Mouse (Mus musculus) kidney, adult 8-10 months (tissue): ENCODE results near the gene Gm44502.
A peak's percentile ranks its signal among the peaks of the same experiment; 100 is the strongest.
"Not testable (repeated sequence)": the region's sequence is repeated elsewhere in the genome, so short reads cannot be mapped to it uniquely, and the experiment has no call there.

Experiments
- DNase-seq, 2 experiments: peaks; one replicate each; pipeline ENCODE4 v3.0.0; 2022

The Gm44502 gene

GRCm38 (mm10) chr15:89452906-89453864 is 23.7 kb upstream of the Gm44502 start:
- DNase-seq = peak; percentile 29 to 68

- DNase-seq = no peak
Measured at GRCm38 (mm10) chr15:89442486-89443070, 13.1 kb upstream of the Gm44502 start.

DNA sequence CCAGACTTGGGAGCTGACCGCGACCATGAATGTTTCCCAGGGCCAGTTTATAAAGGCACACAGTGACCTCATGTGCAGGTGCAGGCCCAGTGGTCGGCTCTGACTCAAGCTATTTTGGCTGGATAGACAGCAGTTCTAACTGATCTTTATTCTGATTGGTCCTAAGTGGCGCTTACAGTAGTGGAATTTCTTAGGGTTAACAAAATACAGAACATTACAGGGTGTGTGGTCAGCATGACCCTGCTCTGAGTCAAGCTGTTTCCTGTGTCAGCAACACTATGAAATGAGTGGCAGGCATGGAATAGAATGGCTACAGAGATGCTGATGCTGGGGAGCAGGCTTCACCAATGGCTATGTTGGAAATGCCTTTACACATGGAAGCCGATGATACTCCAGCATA is 6.4 kb upstream of the Gm44502 start:
- DNase-seq = no peak

DNA sequence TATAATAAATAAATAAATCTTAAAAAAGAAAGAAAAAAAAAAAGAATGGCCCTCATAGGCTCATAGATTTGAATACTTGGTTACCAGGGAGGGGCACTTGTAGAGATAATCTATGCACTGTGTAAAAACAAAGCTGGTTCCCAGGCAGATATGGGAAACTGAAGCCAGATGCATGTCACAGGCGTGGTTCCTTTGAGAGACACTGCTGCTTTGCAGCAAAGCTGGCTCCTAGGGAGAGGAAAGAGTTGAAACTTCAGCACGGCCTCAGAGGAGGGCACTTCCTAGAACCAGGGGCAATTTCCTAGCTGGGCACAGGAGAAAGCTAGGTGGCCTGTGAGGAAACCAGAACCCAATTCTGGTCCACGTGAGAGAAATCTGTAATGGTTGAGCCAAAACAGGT is 4.6 kb upstream of the Gm44502 start:
- no peak for DNase-seq

GRCm38 (mm10) chr15:89432946-89433345 is 3.5 kb upstream of the Gm44502 start:
- no peak for DNase-seq

DNA sequence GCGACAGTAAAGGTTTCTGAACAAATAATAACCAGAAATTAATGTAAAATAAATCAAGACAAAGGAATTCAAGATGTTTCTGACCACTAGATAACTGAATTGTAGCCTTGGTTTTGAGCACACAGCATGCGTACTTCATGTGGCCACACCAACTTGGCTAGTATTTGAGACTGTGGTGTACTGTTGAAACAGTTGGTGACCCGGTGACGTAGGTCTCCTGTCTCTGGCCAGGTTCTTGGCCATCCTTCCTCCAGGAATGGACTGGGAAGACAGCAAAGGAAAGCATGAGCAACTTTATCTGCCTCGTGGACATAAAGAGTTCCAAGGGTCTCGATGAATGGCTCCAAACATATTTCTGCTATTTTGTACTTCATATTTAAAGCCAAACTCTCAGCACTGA is 2.3 kb upstream of the Gm44502 start:
- no peak for DNase-seq

DNA sequence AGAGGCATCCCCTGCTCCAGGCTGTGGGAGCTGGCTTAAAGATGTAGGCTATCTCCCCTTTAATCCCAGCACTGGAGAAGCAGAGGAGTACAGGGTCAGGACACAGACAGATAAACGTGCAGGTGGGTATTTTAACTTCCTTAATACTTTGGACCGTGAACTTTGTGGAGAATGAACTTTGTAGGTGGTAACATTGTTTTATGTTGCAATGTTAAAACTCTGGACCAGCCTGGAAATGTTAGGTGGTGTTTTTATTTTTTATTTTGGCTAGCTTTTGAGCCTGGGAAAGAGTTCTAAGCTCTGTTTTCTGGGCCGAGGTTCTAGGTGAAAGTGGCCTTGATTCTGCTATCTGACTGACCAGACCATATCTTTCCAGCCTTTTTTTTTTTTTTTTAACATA is 1.8 kb upstream of the Gm44502 start:
- no peak for DNase-seq

DNA sequence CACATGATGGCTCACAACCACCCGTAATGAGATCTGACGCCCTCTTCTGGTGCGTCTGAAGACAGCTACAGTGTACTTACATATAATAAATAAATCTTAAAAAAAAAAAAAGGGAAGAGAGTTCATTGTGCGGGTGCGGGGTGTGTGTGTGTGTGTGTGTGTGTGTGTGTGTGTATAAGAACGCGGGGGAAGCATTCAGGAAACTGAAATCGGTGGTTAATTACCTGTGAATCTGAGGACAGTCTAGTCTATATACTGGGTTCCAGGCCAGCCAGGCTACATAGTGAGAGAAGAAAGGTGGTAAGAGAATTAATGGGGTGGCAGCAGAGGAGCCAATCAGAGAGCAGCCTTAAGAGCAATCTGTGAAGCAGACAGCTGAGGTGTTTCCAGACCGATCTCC is 1.3 kb upstream of the Gm44502 start:
- DNase-seq = not testable (repeated sequence)

DNA sequence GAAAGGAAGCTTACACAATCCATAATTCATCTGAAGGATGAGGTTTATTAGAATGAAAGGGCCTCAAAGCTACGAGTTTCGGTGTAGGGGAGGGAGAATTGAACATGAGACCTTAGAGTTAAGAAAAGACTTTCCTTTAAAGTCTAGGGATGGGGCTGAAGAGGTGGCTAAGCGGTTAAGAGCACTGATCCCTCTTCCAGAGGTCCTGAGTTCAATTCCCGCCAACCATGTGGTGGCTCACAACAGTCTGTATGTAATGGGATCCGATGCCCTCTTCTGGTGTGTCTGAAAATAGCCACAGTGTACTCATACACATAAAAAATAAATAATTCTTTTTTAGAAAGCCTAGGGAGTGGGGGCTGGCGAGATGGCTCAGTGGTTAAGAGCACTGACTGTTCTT is 845 bp upstream of the Gm44502 start:
- no peak for DNase-seq

GRCm38 (mm10) chr15:89428821-89429351 is 610 bp downstream of the Gm44502 start:
- no peak for DNase-seq

DNA sequence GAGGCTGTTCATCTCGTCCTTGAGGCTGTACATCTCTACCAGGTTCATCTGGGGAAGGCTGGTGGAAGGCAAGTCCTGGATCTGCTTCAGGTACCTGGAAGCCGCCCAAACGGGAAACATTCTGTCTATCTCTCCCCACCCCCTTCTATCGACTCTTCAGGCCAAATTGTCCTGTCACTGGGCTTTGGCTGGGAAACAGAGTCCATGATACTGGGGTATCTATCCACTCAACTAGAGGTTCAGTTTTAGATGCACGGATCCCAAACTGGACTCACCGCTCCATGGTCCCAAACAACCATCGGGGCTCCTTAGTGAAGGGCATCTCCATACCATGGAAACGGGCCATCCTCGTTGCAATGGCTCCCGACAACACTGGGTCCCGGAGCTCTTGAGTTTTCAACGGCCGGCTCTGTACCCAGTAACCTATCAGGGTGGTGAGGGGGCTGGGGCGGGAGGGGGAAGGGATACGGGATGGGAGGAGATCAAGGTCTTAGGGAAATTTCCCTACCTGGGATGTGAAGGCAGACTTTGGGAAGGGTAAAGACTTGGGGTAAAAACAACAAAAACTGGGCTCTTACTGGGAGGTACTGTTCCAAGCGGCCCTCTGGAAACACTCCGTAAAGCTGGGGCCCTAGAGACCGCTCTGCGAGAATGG is 1.2 kb downstream of the Gm44502 start:
- no peak for DNase-seq

- no peak for DNase-seq
Measured at GRCm38 (mm10) chr15:89426716-89427115, 2.8 kb downstream of the Gm44502 start.

GRCm38 (mm10) chr15:89425711-89426121 is 3.8 kb downstream of the Gm44502 start, which contains the start of gene Cpt1b:
TSS of gene Cpt1b (minus strand) at chr15:89425863.
- DNase-seq = peak; percentile 46 to 73

GRCm38 (mm10) chr15:89424621-89425020 is 4.9 kb downstream of the Gm44502 start:
- DNase-seq = no peak

GRCm38 (mm10) chr15:89421938-89422337 is 7.6 kb downstream of the Gm44502 start:
- no peak for DNase-seq

DNA sequence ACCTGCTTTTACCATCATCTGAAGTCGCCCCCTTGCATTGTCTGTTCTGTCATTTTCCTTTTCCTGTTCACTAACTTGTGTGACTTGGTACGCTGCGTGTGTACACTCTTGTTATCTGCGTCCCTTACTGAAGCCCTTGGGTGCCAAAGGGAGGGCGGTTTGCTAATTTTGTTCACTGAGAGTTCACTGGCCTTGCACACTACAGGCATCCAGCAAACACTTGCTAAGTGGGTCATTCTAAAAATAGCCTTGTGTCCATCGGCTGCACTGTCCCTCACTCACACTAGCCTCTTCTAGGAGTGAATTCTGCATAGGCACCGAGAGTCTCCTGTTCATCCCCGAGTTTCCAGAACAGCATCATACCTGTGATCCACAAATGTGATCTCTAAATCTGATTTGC is 14.2 kb downstream of the Gm44502 start:
- no peak for DNase-seq

DNA sequence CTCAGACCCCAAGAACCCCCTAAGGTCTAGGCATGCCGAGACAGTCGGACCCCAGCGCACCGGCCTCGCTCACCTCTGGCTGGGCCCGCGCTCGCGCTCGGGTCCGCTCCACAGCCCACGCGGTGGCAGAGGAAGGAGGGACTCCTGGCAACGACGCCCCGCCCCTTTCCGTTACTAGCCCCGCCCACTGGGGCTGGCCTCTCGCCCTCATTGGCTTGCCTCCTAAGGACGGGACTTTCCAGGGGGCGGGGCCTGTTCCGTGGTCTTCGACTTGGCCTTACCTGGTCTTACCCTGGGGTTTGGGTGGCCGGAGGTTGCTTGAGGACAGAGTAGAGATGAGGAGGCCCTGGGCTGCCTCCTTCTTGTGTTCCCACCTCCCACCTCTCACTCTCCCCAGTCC is 19.4 kb downstream of the Gm44502 start, which contains the start of gene Syce3:
Gene Syce3 (minus strand): TSS at position 386 of the 400 bp plus-strand sequence.
- DNase-seq = no peak

DNA sequence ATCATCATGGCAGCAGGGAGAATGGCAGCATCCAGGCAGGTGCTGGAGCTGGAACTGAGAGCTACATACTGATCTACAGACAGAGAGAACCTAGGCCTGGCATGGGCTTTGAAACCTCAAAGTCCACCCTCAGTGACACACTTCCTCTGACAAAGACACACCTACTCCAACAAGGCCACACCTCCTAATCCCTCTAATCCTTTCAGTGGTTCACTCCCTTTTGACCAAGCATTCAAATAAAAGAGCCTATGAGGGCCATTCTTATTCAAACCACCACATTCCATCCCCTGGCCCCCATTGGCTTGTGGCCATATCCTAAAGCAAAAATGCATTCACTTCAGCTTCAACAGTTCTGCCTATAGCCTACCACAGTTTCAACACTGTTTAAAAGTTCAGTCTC is 22.8 kb downstream of the Gm44502 start:
- no peak for DNase-seq

GRCm38 (mm10) chr15:89404831-89405623 is 24.5 kb downstream of the Gm44502 start:
- no peak for DNase-seq

DNA sequence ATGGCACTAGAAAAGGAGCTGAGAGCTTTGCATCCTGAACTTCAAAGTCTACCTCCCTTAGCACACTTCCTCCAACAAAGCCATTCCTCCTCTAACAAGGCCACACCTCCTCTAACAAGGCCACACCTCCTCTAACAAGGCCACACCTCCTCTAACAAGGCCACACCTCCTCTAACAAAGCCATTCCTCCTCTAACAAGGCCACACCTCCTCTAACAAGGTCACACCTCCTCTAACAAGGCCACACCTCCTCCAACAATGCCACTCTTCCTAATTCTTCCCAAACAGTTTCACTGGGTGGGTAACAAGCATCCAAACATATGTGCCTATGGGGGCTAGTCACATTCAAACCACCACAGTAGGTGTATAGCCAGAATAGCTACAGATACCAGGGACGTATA is 27.0 kb downstream of the Gm44502 start:
- no peak for DNase-seq

- no peak for DNase-seq
Measured at GRCm38 (mm10) chr15:89399716-89400115, 29.8 kb downstream of the Gm44502 start.

DNA sequence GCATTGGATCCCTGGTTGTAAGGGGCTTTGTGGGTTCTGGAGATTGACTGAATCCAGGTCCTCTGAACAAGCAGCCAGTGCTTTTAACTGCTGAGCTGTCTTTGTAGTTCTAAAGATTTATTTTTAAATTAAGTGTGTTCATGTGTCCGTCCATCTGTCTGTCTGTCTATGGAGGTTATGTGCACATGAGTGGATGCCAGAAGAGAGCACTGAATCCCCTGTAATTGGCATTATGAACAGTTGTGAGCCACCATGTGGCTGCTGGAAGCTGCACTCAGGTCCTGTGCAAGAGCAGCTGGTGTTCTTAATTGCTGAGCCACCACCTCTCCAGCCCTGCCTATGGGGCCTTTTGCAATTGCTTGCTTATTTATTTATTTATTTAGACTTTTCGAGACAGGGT is 31.4 kb downstream of the Gm44502 start:
- DNase-seq = no peak
